Mouse (Mus musculus) thymus, adult 2 months (tissue): ENCODE data around the gene a.

Source experiments
- CTCF ChIP-seq: fragments of 200-500 bp; IDR thresholded peaks from 2 replicates; pipeline ENCODE4 v1.5.1; 2012; ENCODE audit warnings: mild to moderate bottlenecking, control low read depth, low read length, moderate library complexity, borderline replicate concordance; ENCODE audit not compliant: control insufficient read depth, poor library complexity, insufficient read depth; ENCODE audit errors: extremely low read depth
- POLR2A ChIP-seq: fragments of 200-500 bp; IDR thresholded peaks from 2 replicates; pipeline ENCODE4 v1.6.1; 2012; ENCODE audit warnings: mild to moderate bottlenecking, low read length, control low read depth, moderate library complexity; ENCODE audit not compliant: control insufficient read depth, poor library complexity, insufficient read depth; ENCODE audit errors: extremely low read depth

GRCm38 (mm10) chr2:155072353-155073145 is 281.3 kb downstream of the a start:
- TF ChIP-seq CTCF, result no peak
- no peak for TF ChIP-seq POLR2A
